Comparison of ENCODE assay signal across 8 mouse cellular contexts in genomic region chr11:88276534-88277308, GRCm38 (mm10). TPM values are rescaled to one million over a fixed set of nuclear protein-coding genes. Genes with fewer than 3 reads are reported as not detected.
A peak's percentile ranks its signal among the peaks of the same experiment; 100 is the strongest.
DNase-seq lines count a peak whose midpoint lies in the region; ATAC-seq lines count a peak whose summit lies in the region.

No protein-coding gene starts in this region.

- H3K27me3 ChIP-seq in embryonic facial prominence, embryonic 14.5 days (replicated peaks; ENCODE audit: control insufficient read depth, insufficient read depth, low read length): no peaks in the 10 kb centered on the region
- no peaks in the 10 kb centered on the region for H3K27me3 ChIP-seq in hindbrain, embryonic 16.5 days (replicated peaks; ENCODE audit: control insufficient read depth, insufficient read depth, low read length)
- H3K27me3 ChIP-seq in midbrain, embryonic 13.5 days: no peaks in the 10 kb centered on the region

- no peaks in the 10 kb centered on the region for H3K36me3 ChIP-seq in embryonic facial prominence, embryonic 14.5 days (ENCODE audit: control insufficient read depth, insufficient read depth, low read length)
- no peaks in the 10 kb centered on the region for H3K36me3 ChIP-seq in hindbrain, embryonic 16.5 days (ENCODE audit: control insufficient read depth, insufficient read depth, low read length)
- no peaks in the 10 kb centered on the region for H3K36me3 ChIP-seq in midbrain, embryonic 13.5 days

- peak; percentile 41; the same call in 1 of the 2 replicates for ATAC-seq in frontal cortex, adult (ENCODE audit: low TSS enrichment)
- ATAC-seq in embryonic facial prominence, embryonic 14.5 days (ENCODE audit: low read depth): peak; percentile 31; the same call in 1 of the 2 replicates
- ATAC-seq in hindbrain, embryonic 16.5 days: peak; percentile 63; the same call in 1 of the 2 replicates
- no peak for ATAC-seq in midbrain, embryonic 13.5 days
- ATAC-seq in CD4-positive, CD25-positive, alpha-beta regulatory T cell, adult 4 months: no peak

- H3K4me2 ChIP-seq in embryonic facial prominence, embryonic 14.5 days (ENCODE audit: low read depth, low read length): no peak overlapping the region
- no peak overlapping the region for H3K4me2 ChIP-seq in hindbrain, embryonic 16.5 days (ENCODE audit: low read length)
- H3K4me2 ChIP-seq in midbrain, embryonic 13.5 days (replicated peaks): no peak overlapping the region

- H3K9ac ChIP-seq in embryonic facial prominence, embryonic 14.5 days (ENCODE audit: low read depth, low read length): no peak overlapping the region
- H3K9ac ChIP-seq in hindbrain, embryonic 16.5 days (ENCODE audit: low read depth, low read length): peak overlapping the region; percentile 8; the same call in 1 of the 2 replicates
- H3K9ac ChIP-seq in midbrain, embryonic 13.5 days (replicated peaks): no peak overlapping the region

- H3K27ac ChIP-seq in embryonic facial prominence, embryonic 14.5 days (replicated peaks; ENCODE audit: low read depth, low read length): peak overlapping the region; percentile 13; the same call in 1 of the 2 replicates
- H3K27ac ChIP-seq in hindbrain, embryonic 16.5 days (ENCODE audit: low read depth, low read length): peak overlapping the region; percentile 88
- peak overlapping the region; percentile 95 for H3K27ac ChIP-seq in midbrain, embryonic 13.5 days

- H3K4me1 ChIP-seq in embryonic facial prominence, embryonic 14.5 days (ENCODE audit: control insufficient read depth, insufficient read depth, low read length): peaks cover 23% of the 10 kb centered on the region
- peaks cover 35% of the 10 kb centered on the region for H3K4me1 ChIP-seq in hindbrain, embryonic 16.5 days (ENCODE audit: control insufficient read depth, insufficient read depth, low read depth, low read length)
- peaks cover 79% of the 10 kb centered on the region for H3K4me1 ChIP-seq in midbrain, embryonic 13.5 days (replicated peaks)

- H3K9me3 ChIP-seq in embryonic facial prominence, embryonic 14.5 days (ENCODE audit: control insufficient read depth, low read length): no peaks in the 10 kb centered on the region
- H3K9me3 ChIP-seq in hindbrain, embryonic 16.5 days (ENCODE audit: control insufficient read depth, low read length): no peaks in the 10 kb centered on the region
- no peaks in the 10 kb centered on the region for H3K9me3 ChIP-seq in midbrain, embryonic 13.5 days

- DNase-seq in frontal cortex, postnatal 10 days (ENCODE audit: low spot score in 2 of 2): no peak
- DNase-seq in ZHBTc4 (ENCODE audit: low read depth, low spot score): peak; percentile 43
- DNase-seq in embryonic facial prominence, embryonic 14.5 days (ENCODE audit: low spot score): peak; percentile 76
- DNase-seq in thymus, adult 18-20 months: no peak

- WGBS in embryonic facial prominence, embryonic 14.5 days: 52% methylated on average over 19 of the region's 19 CpGs
- WGBS in hindbrain, embryonic 16.5 days: 21% methylated on average over 19 of the region's 19 CpGs
- 26% methylated on average over 19 of the region's 19 CpGs for WGBS in midbrain, embryonic 13.5 days

- no peak overlapping the region for H3K4me3 ChIP-seq in embryonic facial prominence, embryonic 14.5 days (ENCODE audit: low read depth, low read length)
- H3K4me3 ChIP-seq in hindbrain, embryonic 16.5 days (ENCODE audit: low read length): no peak overlapping the region
- H3K4me3 ChIP-seq in midbrain, embryonic 13.5 days (replicated peaks): no peak overlapping the region

RNA-seq across cellular contexts. Expression of gene Ccdc182, which starts 17.1 kb away (rescaled TPM):
- polyA plus RNA-seq in embryonic facial prominence, embryonic 14.5 days (2014; fragmentation: Nextera tagmentation; extraction: Ambion mirVana): not detected in 2 replicates
- 0.13 TPM in 1 of 2 replicates, not detected in the other for polyA plus RNA-seq in hindbrain, embryonic 16.5 days (2015; fragmentation: Nextera tagmentation; extraction: Ambion mirVana)
- 0.82 and 1.6 TPM in 2 replicates for polyA plus RNA-seq in midbrain, embryonic 13.5 days (2015; fragmentation: Nextera tagmentation; extraction: Ambion mirVana)
- not detected for polyA plus RNA-seq in CD4-positive, CD25-positive, alpha-beta regulatory T cell, adult 4 months (2017; shearing (Covaris generic))

Comparison
In these comparisons a context has a peak if more than half of its experiments do, and no peak if none do; other contexts are left out.
1. ATAC-seq: peak in frontal cortex, adult (single experiment), embryonic facial prominence, embryonic 14.5 days (single experiment) and hindbrain, embryonic 16.5 days (single experiment); none in midbrain, embryonic 13.5 days (single experiment) and CD4-positive, CD25-positive, alpha-beta regulatory T cell, adult 4 months (single experiment).
2. DNase-seq: peak in ZHBTc4 (single experiment) and embryonic facial prominence, embryonic 14.5 days (single experiment); none in frontal cortex, postnatal 10 days (0 of 2) and thymus, adult 18-20 months (0 of 2).
3. H3K27ac ChIP-seq: peak in every context shown above with its lines; median percentile 95 in midbrain, embryonic 13.5 days; 88 in hindbrain, embryonic 16.5 days; 13 in embryonic facial prominence, embryonic 14.5 days.